Mouse (Mus musculus) CD4-positive helper T cell, adult 2 months (primary cell): Measurements from ENCODE around the gene Aldh18a1.
"Not testable (repeated sequence)": the region's sequence is repeated elsewhere in the genome, so short reads cannot be mapped to it uniquely, and the experiment has no call there.

ENCODE experiments used
- DNase-seq: peaks from one replicate; pipeline ENCODE4 v3.0.0-alpha.2; 2012; ENCODE audit warnings: low read depth, missing footprints, low spot score

Gene Aldh18a1

GRCm38 (mm10) chr19:40588293-40588654 lies at the start of gene Aldh18a1:
Gene Aldh18a1, minus strand, starts transcription at chr19:40588463.
- peak; percentile 96 for DNase-seq

DNA sequence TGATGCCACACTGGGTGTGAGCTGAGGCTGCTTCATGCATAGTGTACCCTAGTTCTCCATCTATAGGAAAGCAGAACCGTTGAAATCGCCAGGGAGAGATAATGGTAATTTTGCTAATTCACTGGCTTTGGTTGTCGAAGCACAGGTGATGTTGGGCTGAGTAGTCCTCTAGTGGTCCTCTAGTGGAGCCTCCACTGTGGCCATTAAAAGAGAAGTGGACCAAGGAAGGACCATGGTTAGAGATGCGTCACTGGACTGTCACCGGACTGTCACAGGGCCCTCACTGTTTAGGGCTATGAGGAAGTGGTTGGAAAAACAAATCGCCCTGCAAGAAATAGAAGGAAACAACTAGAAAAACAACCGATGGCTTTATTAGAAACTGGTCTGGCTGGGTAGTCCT lies 49.3 kb upstream of the Aldh18a1 start:
- no peak for DNase-seq

- no peak for DNase-seq
These were observed 48.8 kb upstream of the Aldh18a1 start for GRCm38 (mm10) chr19:40637091-40637490.

- DNase-seq: no peak
These were observed 44.9 kb upstream of the Aldh18a1 start for GRCm38 (mm10) chr19:40633144-40633543.

DNA sequence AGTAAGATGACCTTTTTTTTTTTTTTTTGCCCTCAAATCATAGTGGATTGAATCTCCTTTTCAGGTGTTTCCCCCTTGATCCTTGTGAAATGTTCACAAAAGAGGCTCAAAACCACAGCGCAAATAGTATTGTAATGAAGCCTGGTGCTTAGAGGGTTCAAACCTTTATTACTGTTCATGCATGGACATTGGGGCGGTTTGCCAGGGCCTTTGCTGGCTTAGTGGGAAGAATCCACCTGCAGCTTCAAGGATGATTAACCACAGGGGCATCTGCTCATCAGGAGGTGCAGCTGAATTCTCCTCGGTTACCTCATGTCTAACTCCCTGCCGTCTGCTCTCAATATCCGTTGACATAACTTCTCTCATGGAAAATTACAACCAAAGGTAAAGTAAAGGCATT lies 44.4 kb upstream of the Aldh18a1 start:
- no peak for DNase-seq

DNA sequence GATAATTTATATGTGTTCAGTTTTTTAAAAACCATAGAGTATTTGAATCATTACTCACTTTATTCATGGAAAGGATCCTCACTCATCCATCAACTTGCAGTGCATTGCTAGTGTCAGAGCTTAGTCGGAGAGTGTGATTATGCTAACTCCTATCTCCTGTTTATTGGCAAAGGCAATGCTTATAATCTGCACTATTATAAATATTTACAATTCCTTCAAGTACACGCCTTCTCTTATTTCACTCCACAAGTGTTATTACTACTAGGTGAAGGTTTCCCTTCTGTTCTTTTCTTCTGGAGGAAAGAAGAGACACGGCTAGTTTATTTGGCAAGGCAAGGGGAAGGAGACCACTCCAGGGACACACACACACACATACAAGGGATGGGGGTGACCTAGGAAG lies 43.9 kb upstream of the Aldh18a1 start:
- no peak for DNase-seq

DNA sequence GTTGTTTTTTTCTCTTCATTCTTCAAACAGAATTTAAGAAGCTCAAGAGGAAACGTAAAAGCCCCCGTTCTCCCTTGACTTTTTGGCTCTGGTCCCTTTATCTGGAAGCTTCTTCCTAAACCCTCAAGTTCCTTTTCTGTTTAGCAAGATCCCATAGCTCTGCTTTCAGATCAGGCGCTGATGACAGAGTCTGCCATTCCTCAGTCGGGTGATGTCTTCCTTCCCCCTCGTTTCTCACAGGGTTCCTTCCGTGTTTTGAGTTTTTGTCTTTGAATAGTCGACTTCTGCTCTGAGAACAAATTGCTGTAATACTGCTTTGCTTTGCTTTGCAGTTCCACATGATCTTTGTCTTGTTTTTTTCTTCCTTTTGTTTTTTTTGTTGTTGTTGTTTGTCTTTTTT lies 42.3 kb upstream of the Aldh18a1 start:
- DNase-seq: no peak

- no peak for DNase-seq
These were observed 41.8 kb upstream of the Aldh18a1 start for GRCm38 (mm10) chr19:40630096-40630495.

DNA sequence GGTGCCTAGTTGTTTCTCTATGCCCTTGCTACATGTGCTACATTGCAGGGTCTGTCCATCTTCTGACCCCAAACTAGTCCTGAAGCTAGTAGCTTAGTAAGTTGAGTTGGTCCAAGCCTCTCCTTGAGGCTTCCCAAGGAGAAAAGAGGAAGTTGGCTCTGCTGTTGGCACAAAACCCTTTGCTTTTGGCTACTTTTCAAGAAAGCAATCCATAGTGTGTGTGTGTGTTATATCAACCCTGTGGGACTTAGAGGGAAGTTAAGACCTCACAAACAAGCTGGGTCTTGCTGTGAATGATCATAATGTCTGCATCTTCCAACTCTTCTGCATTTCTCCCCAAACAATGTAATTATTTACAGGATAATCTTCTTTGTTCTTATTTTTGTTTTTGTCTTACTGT lies 40.7 kb upstream of the Aldh18a1 start:
- DNase-seq: no peak

- DNase-seq: no peak
These were observed 37.7 kb upstream of the Aldh18a1 start for GRCm38 (mm10) chr19:40625935-40626334.

DNA sequence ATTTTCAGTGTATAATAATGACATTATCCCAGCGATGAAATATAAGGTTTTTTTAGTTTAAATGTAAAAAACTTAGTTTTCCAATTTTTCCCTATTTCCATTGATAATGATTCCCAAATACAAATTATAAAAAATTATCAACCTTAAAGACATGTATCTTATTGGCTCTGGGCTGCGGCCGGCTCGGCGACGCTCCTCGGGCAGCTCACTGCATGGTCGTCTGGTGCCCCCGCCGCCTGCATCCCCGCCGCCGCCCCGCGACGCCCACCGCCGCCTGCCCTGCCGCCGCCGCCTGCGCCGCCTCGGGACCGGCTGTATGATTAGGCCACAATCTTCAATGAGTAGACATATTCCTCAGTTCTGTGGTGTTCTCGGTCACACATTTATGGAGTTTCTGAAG lies 33.4 kb upstream of the Aldh18a1 start:
- not testable (repeated sequence) for DNase-seq

- peak; percentile 74 for DNase-seq
These were observed 27.8 kb upstream of the Aldh18a1 start for GRCm38 (mm10) chr19:40616021-40616420.

- DNase-seq: no peak
These were observed 26.5 kb upstream of the Aldh18a1 start for GRCm38 (mm10) chr19:40614811-40615210.

GRCm38 (mm10) chr19:40611830-40612506 lies 23.7 kb upstream of the Aldh18a1 start, which contains the start of the genes Tctn3 and Entpd1:
Gene Tctn3, minus strand, starts transcription at chr19:40612233.
Gene Entpd1, plus strand, starts transcription at chr19:40612366.
- peak; percentile 96 for DNase-seq

- no peak for DNase-seq
These were observed 19.4 kb upstream of the Aldh18a1 start for GRCm38 (mm10) chr19:40607676-40608075.

DNA sequence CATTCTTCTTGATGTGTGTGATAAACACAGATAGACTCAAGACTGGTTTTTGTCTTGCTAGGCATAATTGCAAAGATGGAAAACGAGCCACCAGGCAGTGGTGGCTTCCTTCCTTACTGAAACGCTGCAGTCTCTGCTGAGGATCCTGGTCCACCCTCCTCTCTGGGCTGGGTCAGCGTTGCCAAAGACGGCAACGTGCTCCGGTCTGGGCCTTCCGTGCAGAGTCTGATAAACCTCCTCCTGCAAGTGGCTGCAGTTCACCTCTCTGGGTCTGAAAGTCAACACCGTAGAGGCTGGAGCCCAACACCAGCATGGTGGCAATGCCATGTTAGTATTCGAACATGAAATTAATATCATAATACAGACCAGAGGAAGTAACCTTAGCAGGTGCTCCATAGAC lies 16.9 kb upstream of the Aldh18a1 start:
- DNase-seq: no peak

DNA sequence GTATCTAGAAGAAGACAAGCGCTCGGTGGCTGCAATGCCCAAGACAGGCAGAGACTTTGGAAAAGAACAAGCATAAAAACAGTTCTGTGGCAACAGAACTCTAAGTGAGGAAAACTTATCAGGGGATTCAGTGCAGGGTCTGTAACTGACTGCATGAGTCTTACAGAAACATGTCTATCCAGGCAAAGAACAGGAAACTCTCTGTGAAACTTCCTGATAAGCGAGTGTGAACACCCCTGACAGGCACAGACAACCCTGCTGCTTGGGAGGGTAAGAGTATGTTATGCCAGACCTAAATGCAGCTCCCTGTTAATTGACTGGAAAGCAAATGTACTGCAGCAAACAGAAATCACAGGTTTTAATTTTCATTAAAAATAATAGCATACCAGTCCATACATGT lies 13.6 kb upstream of the Aldh18a1 start:
- no peak for DNase-seq

DNA sequence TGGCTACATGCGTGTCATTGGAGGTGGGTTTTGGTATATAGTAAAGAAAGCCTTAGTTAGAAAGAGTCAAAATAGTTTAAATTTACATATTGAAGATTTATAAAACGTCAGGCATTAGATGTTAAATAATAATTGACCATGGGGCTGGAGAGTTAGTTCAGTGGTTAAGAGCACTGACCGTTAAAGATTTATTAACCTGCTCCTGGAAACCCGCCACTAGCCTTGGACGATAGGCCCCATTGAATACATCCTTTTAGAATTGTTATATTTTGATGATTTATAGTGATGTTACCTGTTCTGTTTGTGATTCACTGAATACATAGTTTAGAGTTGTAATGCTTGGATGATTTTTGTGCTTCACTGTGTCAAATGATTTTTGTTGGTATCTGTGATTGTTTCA lies 12.6 kb upstream of the Aldh18a1 start:
- not testable (repeated sequence) for DNase-seq

GRCm38 (mm10) chr19:40595831-40596230 lies 7.6 kb upstream of the Aldh18a1 start:
- DNase-seq: no peak

GRCm38 (mm10) chr19:40595231-40595630 lies 7.0 kb upstream of the Aldh18a1 start:
- no peak for DNase-seq

GRCm38 (mm10) chr19:40589530-40589880 lies 1.2 kb upstream of the Aldh18a1 start:
- DNase-seq: no peak

GRCm38 (mm10) chr19:40588847-40589529 lies 725 bp upstream of the Aldh18a1 start:
- peak; percentile 94 for DNase-seq
